Mouse (Mus musculus) left cerebral cortex, postnatal 36 days (tissue): ENCODE data around the gene Arhgap24. TPM values are rescaled to one million over a fixed set of nuclear protein-coding genes. Genes with fewer than 3 reads are reported as not detected.

Source experiments
- DNase-seq, 2 experiments: peaks; one replicate each; pipeline ENCODE4 v3.0.0; 2021 to 2022; ENCODE audit warnings: low spot score in 2 of 2, mixed read lengths in 1 of 2
- intact Hi-C: fragments of 180-260 bp; cut with DNase I; formaldehyde crosslinking; loops from one replicate; pipeline ENCODE4 v1.15.1; 2025
- total RNA-seq, 2 experiments: library from RNA; stranded (reverse); gene quantifications; 2 replicates each; pipeline ENCODE4 v1.2.3; 2021

Gene Arhgap24
- total RNA-seq, 2 experiments from 2014 or later = 4.8 to 7.0 TPM

GRCm38 (mm10) chr5:102767822-102768221 lies 286.6 kb downstream of the Arhgap24 start:
- intact Hi-C loops = no loop called here
- no peak for DNase-seq

- no peak for DNase-seq
- intact Hi-C loops = no loop called here
Observed at GRCm38 (mm10) chr5:102768385-102769080, 287.3 kb downstream of the Arhgap24 start.

- DNase-seq = no peak
- intact Hi-C loops = no loop called here
Observed at GRCm38 (mm10) chr5:102770611-102771010, 289.4 kb downstream of the Arhgap24 start.

DNA sequence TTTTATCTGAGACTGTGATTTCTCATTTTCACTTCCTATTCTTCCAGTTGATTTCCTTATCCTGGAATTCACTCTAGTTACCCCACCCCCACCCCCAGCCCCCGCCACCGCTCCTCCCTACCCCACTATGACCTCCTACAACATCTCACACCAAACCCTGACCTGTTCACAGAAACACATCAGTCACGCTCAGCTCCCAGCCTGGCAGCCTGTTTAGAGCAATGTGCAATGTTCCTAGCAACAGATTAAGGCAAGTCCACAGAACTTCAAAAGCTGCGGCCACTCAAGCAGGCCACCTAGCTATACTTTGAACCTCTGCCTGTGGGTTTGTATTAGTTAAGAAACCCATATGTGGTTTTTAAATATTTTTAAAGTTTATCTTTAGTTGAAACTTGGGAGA lies 293.3 kb downstream of the Arhgap24 start:
- intact Hi-C loops = no loop called here
- DNase-seq = no peak

- DNase-seq = no peak
- intact Hi-C loops = no loop called here
Observed at GRCm38 (mm10) chr5:102777255-102777654, 296.1 kb downstream of the Arhgap24 start.

DNA sequence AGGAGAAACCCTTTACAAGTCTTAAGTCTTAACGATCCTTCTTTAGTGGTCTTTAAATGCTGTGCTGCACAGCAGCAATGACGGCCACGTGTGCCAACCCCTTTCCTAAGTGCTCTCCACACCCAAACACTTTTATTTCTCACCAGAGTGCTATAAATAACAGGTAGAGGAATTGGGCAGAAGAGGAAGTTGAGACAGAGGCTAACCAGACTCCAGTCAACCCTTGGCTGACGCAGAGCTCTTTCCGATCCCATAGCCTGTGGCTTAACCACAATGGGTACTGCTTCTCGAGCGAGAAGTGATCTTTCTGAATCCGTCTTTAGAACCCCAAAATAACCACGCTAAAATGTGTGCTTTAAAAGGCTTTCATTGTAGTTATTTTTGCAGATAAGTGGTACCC lies 296.7 kb downstream of the Arhgap24 start:
- DNase-seq = no peak
- intact Hi-C loops = no loop called here

DNA sequence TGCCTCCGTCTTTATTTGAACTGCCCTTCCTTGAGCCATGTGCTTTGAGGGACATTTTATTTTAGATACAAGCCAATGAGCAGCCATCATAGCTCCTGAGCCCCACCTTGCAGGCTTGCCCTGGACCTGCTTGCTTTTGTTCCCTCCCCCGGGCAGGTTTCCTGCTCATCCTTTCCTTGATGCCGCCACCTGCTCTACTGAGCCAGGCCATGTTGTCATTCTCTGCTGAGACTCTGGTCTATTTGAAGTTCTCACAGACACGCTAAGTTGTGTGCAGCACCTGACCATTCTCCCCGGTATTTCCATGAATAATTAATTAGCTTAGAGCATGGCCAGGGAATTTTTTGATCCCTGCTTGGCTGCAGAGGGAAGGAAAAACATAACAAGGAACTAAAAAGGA lies 297.1 kb downstream of the Arhgap24 start:
- intact Hi-C loops = no loop called here

DNA sequence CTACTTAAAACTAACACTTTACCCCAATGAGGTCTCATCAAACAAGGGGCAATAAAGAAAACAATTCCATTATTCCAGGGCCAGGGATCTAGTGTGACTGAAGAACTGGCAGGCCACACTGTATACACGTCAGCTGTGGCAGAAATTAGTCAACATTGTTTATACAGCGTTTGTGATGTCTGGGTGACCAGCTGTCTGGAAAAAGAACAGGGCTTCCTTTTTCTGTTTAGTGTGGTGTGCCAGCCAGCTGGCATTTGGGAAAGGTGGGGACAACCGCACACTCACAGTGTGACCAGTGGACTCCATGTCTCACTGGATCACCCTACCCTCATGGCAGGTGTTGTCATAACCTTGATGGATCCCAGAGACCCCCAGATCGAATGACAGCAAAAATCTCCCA lies 302.4 kb downstream of the Arhgap24 start:
- intact Hi-C loops = no loop called here
- no peak for DNase-seq

More for the DNA sequence above, 297.1 kb downstream of the Arhgap24 start:
- no peak for DNase-seq

DNA sequence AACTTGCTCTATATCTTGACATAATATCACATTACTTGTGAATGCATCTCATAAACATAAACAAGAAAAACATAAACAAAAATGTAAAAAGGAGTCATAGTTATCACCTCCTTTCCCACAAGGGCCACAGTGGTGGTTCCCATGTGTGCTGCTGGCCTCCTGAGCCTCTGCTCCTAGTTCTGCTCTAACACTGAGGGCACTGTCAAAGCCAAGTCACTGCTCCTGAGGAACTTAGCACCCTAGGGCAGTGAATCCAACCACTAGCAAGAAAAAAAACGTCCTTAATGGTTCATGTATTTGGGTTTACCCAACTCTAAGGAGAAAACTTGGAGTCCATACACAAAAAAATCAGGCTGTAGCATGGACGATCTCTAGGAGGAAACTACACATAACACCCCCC lies 304.9 kb downstream of the Arhgap24 start:
- intact Hi-C loops = no loop called here

GRCm38 (mm10) chr5:102788437-102788836 lies 307.2 kb downstream of the Arhgap24 start:
- intact Hi-C loops = no loop called here
- DNase-seq = no peak

More for the DNA sequence above, 304.9 kb downstream of the Arhgap24 start:
- no peak for DNase-seq

DNA sequence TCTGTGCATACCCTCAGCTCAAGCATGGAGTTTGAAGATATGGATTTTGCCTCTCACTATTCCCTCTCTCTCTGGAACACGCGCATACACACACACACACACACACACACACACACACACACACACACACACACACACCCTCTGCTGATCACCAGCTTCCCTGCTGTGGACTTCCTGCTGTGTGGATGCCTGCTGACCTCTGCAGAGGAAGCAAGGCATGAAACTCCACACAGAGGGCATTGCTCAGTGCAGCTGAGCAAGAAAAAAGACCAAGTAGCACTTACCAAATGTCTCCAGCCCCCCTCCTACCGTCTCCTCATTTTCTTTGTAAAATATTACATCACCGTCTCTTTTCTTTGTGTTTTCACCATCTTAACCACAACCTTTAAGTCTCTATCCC lies 310.1 kb downstream of the Arhgap24 start:
- DNase-seq = no peak
- intact Hi-C loops = no loop called here

GRCm38 (mm10) chr5:102793536-102793935 lies 312.3 kb downstream of the Arhgap24 start:
- no peak for DNase-seq
- intact Hi-C loops = no loop called here

GRCm38 (mm10) chr5:102801469-102801868 lies 320.3 kb downstream of the Arhgap24 start:
- no peak for DNase-seq
- intact Hi-C loops = no loop called here

DNA sequence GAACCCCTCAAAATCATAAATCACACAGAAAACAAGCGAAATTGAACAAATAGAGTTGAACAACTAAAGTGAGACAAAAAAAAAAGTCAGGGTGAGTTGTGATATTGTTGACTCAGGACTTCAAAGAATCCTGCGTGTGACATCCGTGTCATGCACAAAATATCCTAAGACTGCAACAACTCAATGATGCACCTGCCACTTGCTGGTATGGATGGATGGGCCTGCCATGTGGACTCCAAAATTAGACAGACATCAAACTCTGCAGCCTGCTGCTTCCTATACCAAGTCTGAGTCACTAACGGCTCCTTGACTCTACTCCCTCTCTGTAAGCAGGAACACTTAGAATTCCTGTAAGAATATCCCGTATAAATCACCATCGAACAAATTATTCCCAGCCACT lies 321.6 kb downstream of the Arhgap24 start:
- intact Hi-C loops = no loop called here
- DNase-seq = no peak

- intact Hi-C loops = no loop called here
- DNase-seq = no peak
Observed at GRCm38 (mm10) chr5:102803675-102804074, 322.5 kb downstream of the Arhgap24 start.

DNA sequence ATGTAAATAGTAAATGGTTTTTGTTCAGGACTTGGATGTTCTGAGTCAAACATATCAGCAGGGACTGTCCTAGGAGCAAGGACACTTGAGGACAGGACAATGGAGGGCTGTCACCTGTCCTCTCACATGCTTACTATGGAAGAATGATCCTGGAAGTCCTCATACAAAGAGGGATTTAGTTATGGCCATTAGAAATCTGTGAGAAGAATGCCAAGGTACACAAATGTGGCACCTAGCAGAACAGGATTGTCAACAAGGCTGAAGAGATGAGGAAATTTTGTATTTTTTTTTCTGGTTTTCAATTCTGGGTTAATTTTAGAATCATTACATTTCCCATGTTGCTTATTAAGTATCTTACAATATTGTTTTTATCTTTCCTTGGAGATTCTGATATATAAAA lies 326.3 kb downstream of the Arhgap24 start:
- DNase-seq = no peak

DNA sequence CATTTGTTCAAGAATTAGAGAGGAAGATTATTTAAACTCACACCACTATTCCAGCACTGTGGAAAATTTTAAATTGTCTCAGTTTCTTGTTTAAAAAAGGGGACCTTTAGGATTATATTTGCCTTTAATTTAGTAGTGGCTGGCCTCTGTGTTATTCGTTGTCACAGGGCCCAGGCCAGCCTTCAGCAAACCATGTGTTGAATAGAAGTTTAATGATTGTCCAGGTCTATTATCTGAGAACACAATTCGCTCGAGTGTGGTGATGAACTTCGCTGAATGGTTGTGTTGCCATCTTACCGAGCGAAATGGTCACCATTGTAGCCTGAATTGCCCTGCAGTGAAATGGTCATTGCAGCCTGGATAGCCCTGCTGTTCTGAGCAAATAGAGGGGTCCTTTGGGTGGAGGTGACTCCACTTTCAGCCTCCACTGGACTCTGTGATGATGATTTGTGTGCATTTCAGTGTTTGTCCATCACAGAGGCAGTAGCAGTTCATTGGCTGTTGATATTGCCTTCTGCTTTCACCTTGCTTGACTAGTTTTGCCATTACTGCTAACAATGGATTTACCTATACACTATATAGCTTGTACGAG lies 329.3 kb downstream of the Arhgap24 start:
- no peak for DNase-seq
- intact Hi-C loops = no loop called here

More for the DNA sequence above, 326.3 kb downstream of the Arhgap24 start:
- intact Hi-C loops = no loop called here

DNA sequence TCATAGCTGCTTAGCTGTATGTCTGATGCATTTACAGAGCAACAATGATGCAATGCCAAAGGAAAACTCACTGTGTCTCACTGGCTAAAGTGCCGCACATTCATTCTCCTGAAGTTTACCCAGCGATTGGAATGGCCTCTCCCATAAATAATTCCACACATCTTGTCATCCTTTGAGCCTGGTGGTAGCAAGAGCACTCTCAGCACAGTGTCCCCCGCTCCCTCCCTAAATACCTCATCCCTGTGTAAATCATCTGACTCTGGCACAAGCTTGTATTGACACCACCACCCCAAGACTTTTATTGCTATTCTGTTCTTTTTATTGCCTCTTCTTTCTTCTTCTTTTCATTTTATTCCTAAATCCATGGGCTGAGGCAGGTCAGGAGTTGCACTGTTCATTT lies 332.1 kb downstream of the Arhgap24 start:
- intact Hi-C loops = no loop called here
- no peak for DNase-seq

- DNase-seq = no peak
- intact Hi-C loops = no loop called here
Observed at GRCm38 (mm10) chr5:102817641-102818040, 336.4 kb downstream of the Arhgap24 start.

DNA sequence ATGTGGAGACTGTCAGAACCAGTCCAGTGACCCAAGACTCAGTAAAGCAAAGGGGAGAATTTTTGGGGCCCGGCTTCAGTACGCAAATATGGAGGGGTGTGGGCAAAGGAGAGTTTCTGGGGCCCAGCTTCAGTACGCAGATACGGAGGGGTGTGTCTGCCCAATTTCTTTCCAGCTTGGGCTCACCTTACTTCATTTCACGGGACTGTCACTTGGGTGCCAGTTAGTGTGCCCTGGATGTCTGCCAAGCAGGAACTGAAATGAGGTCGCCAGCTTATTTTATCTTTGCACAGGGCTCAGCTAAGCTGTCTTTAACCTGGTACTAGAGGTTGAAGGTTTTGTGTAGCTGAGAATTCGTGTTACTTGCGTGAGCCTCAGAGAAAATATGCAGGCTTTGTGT lies 344.3 kb downstream of the Arhgap24 start:
- intact Hi-C loops = no loop called here
- DNase-seq = no peak

DNA sequence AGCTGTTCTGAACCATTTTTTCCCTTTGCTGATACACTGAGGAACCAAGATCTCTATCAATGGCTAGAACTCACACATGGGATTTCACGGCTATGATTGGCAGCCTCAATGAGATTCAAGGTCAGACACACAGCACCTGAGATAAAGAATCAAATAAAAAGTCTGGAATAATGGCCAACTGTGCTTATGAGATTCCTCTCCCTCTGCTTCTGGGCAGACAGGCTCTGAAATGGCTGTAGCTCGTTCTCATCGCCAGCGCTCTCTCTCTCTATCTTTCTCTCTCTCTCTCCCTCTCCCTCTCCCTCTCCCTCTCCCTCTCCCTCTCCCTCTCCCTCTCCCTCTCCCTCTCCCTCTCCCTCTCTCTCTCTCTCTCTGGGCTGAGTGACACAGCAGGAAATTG lies 357.9 kb downstream of the Arhgap24 start:
- intact Hi-C loops = no loop called here
- no peak for DNase-seq
